Mouse (Mus musculus) midbrain, embryonic 11.5 days (tissue): Measurements from ENCODE around the gene Atp5j. TPM values are rescaled to one million over a fixed set of nuclear protein-coding genes. Genes with fewer than 3 reads are reported as not detected.

Experiments
- ATAC-seq: fragments of 200-750 bp; cut with Nextera tagmentation; 2 replicates; pipeline ENCODE4 v1.8.0; 2017; ENCODE audit warnings: moderate TSS enrichment, moderate library complexity; ENCODE audit not compliant: low FRiP score
- DNase-seq: peaks from one replicate; pipeline ENCODE4 v3.0.0; 2015; ENCODE audit warnings: low spot score; ENCODE audit errors: missing footprints
- H3K27ac ChIP-seq: fragments of 300-500 bp; sonication (generic); 2 replicates; pipeline ENCODE4 v1.5.1; 2014; ENCODE audit warnings: low read depth, low read length
- H3K27me3 ChIP-seq: fragments of 300-500 bp; sonication (generic); 2 replicates; pipeline ENCODE4 v1.6.1; 2014; ENCODE audit warnings: mild to moderate bottlenecking, low read length, moderate library complexity, mixed read lengths; ENCODE audit not compliant: control insufficient read depth, insufficient read depth
- H3K36me3 ChIP-seq: fragments of 300-500 bp; sonication (generic); 2 replicates; pipeline ENCODE4 v1.6.1; 2014; ENCODE audit warnings: mild to moderate bottlenecking, low read length, moderate library complexity, mixed read lengths; ENCODE audit not compliant: control insufficient read depth, insufficient read depth
- H3K4me1 ChIP-seq: fragments of 300-500 bp; sonication (generic); 2 replicates; pipeline ENCODE4 v1.6.1; 2014; ENCODE audit warnings: low read length; ENCODE audit not compliant: control insufficient read depth, insufficient read depth
- H3K4me2 ChIP-seq: fragments of 300-500 bp; sonication (generic); 2 replicates; pipeline ENCODE4 v1.6.1; 2014; ENCODE audit warnings: mild to moderate bottlenecking, moderate library complexity
- H3K4me3 ChIP-seq: fragments of 300-500 bp; sonication (generic); 2 replicates; pipeline ENCODE4 v1.5.1; 2014; ENCODE audit warnings: low read depth, low read length
- H3K9ac ChIP-seq: fragments of 300-500 bp; sonication (generic); 2 replicates; pipeline ENCODE4 v1.6.1; 2014; ENCODE audit warnings: low read length
- H3K9me3 ChIP-seq: fragments of 300-500 bp; sonication (generic); 2 replicates; pipeline ENCODE4 v1.6.1; 2016; ENCODE audit warnings: low read length; ENCODE audit not compliant: control insufficient read depth
- WGBS: fragments of 180-500 bp; shearing (Covaris S2); extraction: QIAGEN DNeasy Blood & Tissue Kit; methylation state at CpG from one replicate; pipeline ENCODE4 v1.1.7; 2014; 5-methylcytosine and 5-hydroxymethylcytosine counted together
- polyA plus RNA-seq: library from polyadenylated mRNA; unstranded; fragments of >200 nt; fragmentation: Nextera tagmentation; extraction: Ambion mirVana; gene quantifications from 2 replicates; pipeline ENCODE4 v1.2.1, GENCODE M21; 2014

The Atp5j gene
- polyA plus RNA-seq, 1 experiment from 2014 or later, result 822 TPM

GRCm38 (mm10) chr16:84817423-84817822 lies 18.0 kb downstream of the Atp5j start:
- Histone ChIP-seq H3K9ac (no peak overlapping the region), H3K27me3 (no peaks in the 10 kb centered on the region), H3K4me2 (no peak overlapping the region), H3K4me1 (no peaks in the 10 kb centered on the region), H3K27ac (no peak overlapping the region), H3K36me3 (peaks cover 3% of the 10 kb centered on the region; the same call in 1 of the 2 replicates), H3K9me3 (no peaks in the 10 kb centered on the region), H3K4me3 (no peak overlapping the region)
- DNase-seq, result peak; percentile 88
- 36% methylated on average over 7 of the region's 7 CpGs for WGBS
- ATAC-seq, result peak; percentile 80

GRCm38 (mm10) chr16:84814511-84814910 lies 20.9 kb downstream of the Atp5j start:
- no peak overlapping the region for H3K27ac ChIP-seq
- peaks cover 4% of the 10 kb centered on the region for H3K36me3 ChIP-seq
- H3K4me1 ChIP-seq, result no peaks in the 10 kb centered on the region
- no peaks in the 10 kb centered on the region for H3K27me3 ChIP-seq
- no peak for DNase-seq
- WGBS, result 91% methylated on average over 8 of the region's 8 CpGs
- H3K9ac ChIP-seq, result no peak overlapping the region
- no peaks in the 10 kb centered on the region for H3K9me3 ChIP-seq
- H3K4me3 ChIP-seq, result no peak overlapping the region
- no peak overlapping the region for H3K4me2 ChIP-seq
- ATAC-seq, result no peak

- peaks cover 4% of the 10 kb centered on the region for H3K36me3 ChIP-seq
- ATAC-seq (no peak), DNase-seq (peak; percentile 69)
- H3K9me3 ChIP-seq, result no peaks in the 10 kb centered on the region
- 91% methylated on average over 8 of the region's 8 CpGs for WGBS
- no peak overlapping the region for H3K9ac ChIP-seq
- no peak overlapping the region for H3K4me3 ChIP-seq
- no peaks in the 10 kb centered on the region for H3K27me3 ChIP-seq
- no peaks in the 10 kb centered on the region for H3K4me1 ChIP-seq
- H3K27ac ChIP-seq, result no peak overlapping the region
- H3K4me2 ChIP-seq, result no peak overlapping the region
Measured at GRCm38 (mm10) chr16:84813852-84814251, 21.6 kb downstream of the Atp5j start.

GRCm38 (mm10) chr16:84810254-84810653 lies 25.2 kb downstream of the Atp5j start:
- H3K4me3 ChIP-seq, result no peak overlapping the region
- peaks cover 14% of the 10 kb centered on the region for H3K36me3 ChIP-seq
- no peak overlapping the region for H3K9ac ChIP-seq
- no peak overlapping the region for H3K4me2 ChIP-seq
- ATAC-seq (no peak), DNase-seq (peak; percentile 10)
- no peak overlapping the region for H3K27ac ChIP-seq
- H3K9me3 ChIP-seq, result no peaks in the 10 kb centered on the region
- H3K4me1 ChIP-seq, result no peaks in the 10 kb centered on the region
- H3K27me3 ChIP-seq, result no peaks in the 10 kb centered on the region
- 100% methylated on average over 1 of the region's 1 CpGs for WGBS

- H3K36me3 ChIP-seq, result peaks cover 14% of the 10 kb centered on the region
- ATAC-seq (no peak), DNase-seq (peak; percentile 73)
- H3K4me2 ChIP-seq, result no peak overlapping the region
- no peak overlapping the region for H3K4me3 ChIP-seq
- no peak overlapping the region for H3K9ac ChIP-seq
- WGBS, result 93% methylated on average over 7 of the region's 7 CpGs
- no peak overlapping the region for H3K27ac ChIP-seq
- no peaks in the 10 kb centered on the region for H3K27me3 ChIP-seq
- no peaks in the 10 kb centered on the region for H3K4me1 ChIP-seq
- no peaks in the 10 kb centered on the region for H3K9me3 ChIP-seq
Measured at GRCm38 (mm10) chr16:84807874-84808273, 27.6 kb downstream of the Atp5j start.

- Histone ChIP-seq H3K36me3 (peaks cover 14% of the 10 kb centered on the region), H3K27me3 (no peaks in the 10 kb centered on the region)
- ATAC-seq, result no peak
Measured at GRCm38 (mm10) chr16:84806175-84806574, 29.2 kb downstream of the Atp5j start.

GRCm38 (mm10) chr16:84804866-84805265 lies 30.6 kb downstream of the Atp5j start:
- Histone ChIP-seq H3K36me3 (peaks cover 14% of the 10 kb centered on the region), H3K4me2 (no peak overlapping the region), H3K27me3 (no peaks in the 10 kb centered on the region), H3K4me1 (no peaks in the 10 kb centered on the region), H3K4me3 (no peak overlapping the region), H3K27ac (no peak overlapping the region), H3K9ac (no peak overlapping the region), H3K9me3 (no peaks in the 10 kb centered on the region)
- DNase-seq, result peak; percentile 17
- ATAC-seq, result no peak
- 91% methylated on average over 5 of the region's 5 CpGs for WGBS

More at GRCm38 (mm10) chr16:84806175-84806574, 29.2 kb downstream of the Atp5j start:
- H3K9ac ChIP-seq, result no peak overlapping the region
- H3K4me3 ChIP-seq, result no peak overlapping the region
- DNase-seq, result peak; percentile 6
- WGBS, result 97% methylated on average over 3 of the region's 3 CpGs
- no peak overlapping the region for H3K4me2 ChIP-seq
- H3K9me3 ChIP-seq, result no peaks in the 10 kb centered on the region
- H3K27ac ChIP-seq, result no peak overlapping the region
- no peaks in the 10 kb centered on the region for H3K4me1 ChIP-seq

- H3K4me1 ChIP-seq, result no peaks in the 10 kb centered on the region
- H3K9me3 ChIP-seq, result no peaks in the 10 kb centered on the region
- no peak overlapping the region for H3K4me2 ChIP-seq
- peaks cover 6% of the 10 kb centered on the region for H3K36me3 ChIP-seq
- 90% methylated on average over 6 of the region's 6 CpGs for WGBS
- DNase-seq (peak; percentile 77), ATAC-seq (no peak)
- no peak overlapping the region for H3K27ac ChIP-seq
- no peak overlapping the region for H3K4me3 ChIP-seq
- no peaks in the 10 kb centered on the region for H3K27me3 ChIP-seq
- no peak overlapping the region for H3K9ac ChIP-seq
Measured at GRCm38 (mm10) chr16:84802217-84802616, 33.2 kb downstream of the Atp5j start.

GRCm38 (mm10) chr16:84800038-84800437 lies 35.4 kb downstream of the Atp5j start:
- H3K27me3 ChIP-seq, result no peaks in the 10 kb centered on the region
- no peaks in the 10 kb centered on the region for H3K36me3 ChIP-seq
- ATAC-seq (no peak), DNase-seq (peak; percentile 47)
- H3K9me3 ChIP-seq, result no peaks in the 10 kb centered on the region
- H3K4me3 ChIP-seq, result no peak overlapping the region
- no peaks in the 10 kb centered on the region for H3K4me1 ChIP-seq
- H3K9ac ChIP-seq, result no peak overlapping the region
- no peak overlapping the region for H3K4me2 ChIP-seq
- WGBS, result 97% methylated on average over 1 of the region's 2 CpGs
- no peak overlapping the region for H3K27ac ChIP-seq

GRCm38 (mm10) chr16:84796678-84797077 lies 38.7 kb downstream of the Atp5j start:
- Histone ChIP-seq H3K4me2 (no peak overlapping the region), H3K27me3 (no peaks in the 10 kb centered on the region), H3K27ac (no peak overlapping the region), H3K9ac (no peak overlapping the region), H3K4me3 (no peak overlapping the region), H3K4me1 (no peaks in the 10 kb centered on the region), H3K36me3 (no peaks in the 10 kb centered on the region), H3K9me3 (no peaks in the 10 kb centered on the region)
- ATAC-seq, result no peak
- 81% methylated on average over 9 of the region's 9 CpGs for WGBS
- DNase-seq, result peak; percentile 17
